Mouse (Mus musculus): ENCODE measurements around the gene Enpp5. TPM values are rescaled to one million over a fixed set of nuclear protein-coding genes. Genes with fewer than 3 reads are reported as not detected.
A peak's percentile ranks its signal among the peaks of the same experiment; 100 is the strongest.

Enpp5 gene
- total and polyA plus RNA-seq, 3 experiments: 5.2 to 7.0 TPM; not detected in 1

DNA sequence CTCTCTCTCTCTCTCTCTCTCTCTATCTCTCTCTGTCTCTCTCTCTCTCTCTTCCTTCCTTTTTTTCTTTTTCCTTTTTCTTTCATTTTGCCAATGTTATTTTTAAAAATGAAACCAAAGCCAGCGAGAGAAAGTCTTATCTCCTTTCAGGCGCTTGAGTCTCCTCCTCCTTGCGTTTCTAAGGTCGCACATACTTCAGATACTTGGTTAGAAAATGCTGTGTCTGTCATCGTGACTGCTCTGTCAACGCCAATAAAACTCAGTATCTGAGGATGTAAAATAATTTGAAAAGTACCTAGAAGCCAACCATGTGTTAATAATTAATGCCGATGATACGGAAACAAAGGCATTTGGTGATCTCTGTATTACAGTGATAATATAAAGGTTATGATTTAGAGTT lies 57.4 kb downstream of the Enpp5 start:
- TF ChIP-seq ETS1 (IDR thresholded peaks at IDR 0.05; ENCODE audit: low read depth, low read length) (peak; percentile 40; the same call in 1 of the 2 replicates), GABPA (IDR thresholded peaks at IDR 0.05; ENCODE audit: low read depth, low read length) (no peak), KAT2A (conservative IDR thresholded peaks at IDR 0.05; ENCODE audit: low read depth, low read length) (no peak), GATA1 (IDR thresholded peaks at IDR 0.05; ENCODE audit: low read depth, low read length) (peak; percentile 43; the same call in 1 of the 2 replicates), MYC (IDR thresholded peaks at IDR 0.05; ENCODE audit: low read depth, low read length) (no peak), JUND (IDR thresholded peaks at IDR 0.05; ENCODE audit: low read depth, low read length) (no peak)
- H3K27ac ChIP-seq (ENCODE audit: control insufficient read depth, low read depth, low read length): no peak overlapping the region
- peaks cover 2 to 14% of the 10 kb centered on the region in 2 experiments for H3K4me1 ChIP-seq (ENCODE audit: control insufficient read depth in 1 of 2, insufficient read depth in 2 of 2, low read length in 2 of 2)
- H3K27me3 ChIP-seq (ENCODE audit: control insufficient read depth in 1 of 2, insufficient read depth in 2 of 2, low read length in 2 of 2): peaks cover 0 to 1% of the 10 kb centered on the region in 2 experiments; a peak in 2 of 4 replicates
- peak overlapping the region; percentile 53 to 63 for H3K4me3 ChIP-seq (ENCODE audit: control insufficient read depth in 1 of 2, insufficient read depth in 1 of 2, low read depth in 2 of 2, low read length in 2 of 2)
- DNase-seq (ENCODE audit: low read depth, low spot score): peak; percentile 45
- H3K9ac ChIP-seq (ENCODE audit: control insufficient read depth, low read depth, low read length, poor library complexity, severe bottlenecking): no peak overlapping the region
- no peaks in the 10 kb centered on the region for H3K9me3 ChIP-seq (replicated peaks; ENCODE audit: insufficient read depth, low read length)
- peaks cover 0 to 6% of the 10 kb centered on the region in 2 experiments; a peak in 2 of 4 replicates for H3K36me3 ChIP-seq (ENCODE audit: control insufficient read depth in 1 of 2, insufficient read depth in 2 of 2, low read length in 2 of 2)
- no peaks in the 10 kb centered on the region for H3K79me2 ChIP-seq (ENCODE audit: control insufficient read depth, insufficient read depth, low read length, poor library complexity)

Other genes starting within 250 kb of the Enpp5 start
- gene Enpp4, start 27.0 kb downstream of the Enpp5 start, total RNA-seq (2012; rRNA removed): 13.9 and 15.3 TPM in 2 replicates
- 10 to 100 TPM in 1 of 2 experiments, not detected in 1; 21.7 TPM for gene Enpp4, start 27.0 kb downstream of the Enpp5 start, polyA plus RNA-seq (2012; ENCODE audit: insufficient read depth in 1 of 2, insufficient read length in 2 of 2, low read depth in 1 of 2, low replicate concordance in 2 of 2, missing spikeins in 1 of 2)
- gene Clic5, start 109.8 kb downstream of the Enpp5 start, total RNA-seq (2012; rRNA removed): not detected in 2 replicates
- gene Clic5, start 109.8 kb downstream of the Enpp5 start, polyA plus RNA-seq (2012; ENCODE audit: insufficient read depth in 1 of 2, insufficient read length in 2 of 2, low read depth in 1 of 2, low replicate concordance in 2 of 2, missing spikeins in 1 of 2): not detected

Data from MEL (cell line).